Mouse (Mus musculus) neural tube, embryonic 14.5 days (tissue): ENCODE data around the gene Ppp1r14b. TPM values are rescaled to one million over a fixed set of nuclear protein-coding genes. Genes with fewer than 3 reads are reported as not detected.

Source experiments
- ATAC-seq: fragments of 200-750 bp; cut with Nextera tagmentation; 2 replicates; pipeline ENCODE4 v1.8.0; 2017; ENCODE audit warnings: low read depth, mild to moderate bottlenecking, moderate TSS enrichment, moderate library complexity
- H3K27ac ChIP-seq: fragments of 300-500 bp; sonication (generic); 2 replicates; pipeline ENCODE4 v1.5.1; 2014; ENCODE audit warnings: low read depth, mild to moderate bottlenecking, control low read depth, low read length, moderate library complexity, mixed read lengths
- H3K27me3 ChIP-seq: fragments of 300-500 bp; sonication (generic); 2 replicates; pipeline ENCODE4 v1.6.1; 2014; ENCODE audit warnings: low read length; ENCODE audit not compliant: control insufficient read depth, insufficient read depth
- H3K36me3 ChIP-seq: fragments of 300-500 bp; sonication (generic); 2 replicates; pipeline ENCODE4 v1.6.1; 2014; ENCODE audit warnings: low read length, mixed read lengths; ENCODE audit not compliant: control insufficient read depth, insufficient read depth
- H3K4me1 ChIP-seq: fragments of 300-500 bp; sonication (generic); 2 replicates; pipeline ENCODE4 v1.6.1; 2014; ENCODE audit warnings: low read length; ENCODE audit not compliant: control insufficient read depth, insufficient read depth
- H3K4me2 ChIP-seq: fragments of 300-500 bp; sonication (generic); 2 replicates; pipeline ENCODE4 v1.6.1; 2014; ENCODE audit warnings: mild to moderate bottlenecking, low read depth, low read length, control low read depth
- H3K4me3 ChIP-seq: fragments of 300-500 bp; sonication (generic); 2 replicates; pipeline ENCODE4 v1.5.1; 2014; ENCODE audit warnings: low read depth, low read length, control low read depth, mixed read lengths
- H3K9ac ChIP-seq: fragments of 300-500 bp; sonication (generic); replicated peaks from 2 replicates; pipeline ENCODE4 v1.6.1; 2014; ENCODE audit warnings: low read depth, mild to moderate bottlenecking, control low read depth, low read length, mixed read lengths
- H3K9me3 ChIP-seq: fragments of 300-500 bp; sonication (generic); 2 replicates; pipeline ENCODE4 v1.6.1; 2016; ENCODE audit warnings: low read length; ENCODE audit not compliant: control insufficient read depth
- WGBS: fragments of 180-500 bp; shearing (Covaris S2); extraction: QIAGEN DNeasy Blood & Tissue Kit; methylation state at CpG from one replicate; pipeline ENCODE4 v1.1.7; 2014; 5-methylcytosine and 5-hydroxymethylcytosine counted together
- polyA plus RNA-seq: library from polyadenylated mRNA; unstranded; fragments of >200 nt; fragmentation: Nextera tagmentation; extraction: Ambion mirVana; gene quantifications from 2 replicates; pipeline ENCODE4 v1.2.1, GENCODE M21; 2014

Ppp1r14b gene
- polyA plus RNA-seq, 1 experiment from 2014 or later, result 140 TPM

- H3K4me3 ChIP-seq, result peak overlapping the region; percentile 43
- H3K36me3 ChIP-seq, result no peaks in the 10 kb centered on the region
- peaks cover 14% of the 10 kb centered on the region for H3K4me1 ChIP-seq
- peak overlapping the region; percentile 55 for H3K9ac ChIP-seq
- peak overlapping the region; percentile 60 for H3K4me2 ChIP-seq
- ATAC-seq, result peak; percentile 62
- peaks cover 49% of the 10 kb centered on the region for H3K27me3 ChIP-seq
- H3K27ac ChIP-seq, result no peak overlapping the region
- H3K9me3 ChIP-seq, result no peaks in the 10 kb centered on the region
- WGBS, result 2% methylated on average over 58 of the region's 58 CpGs
Observed at GRCm38 (mm10) chr19:6933436-6934194, 41.2 kb upstream of the Ppp1r14b start.

GRCm38 (mm10) chr19:6934195-6934977 lies 40.4 kb upstream of the Ppp1r14b start, which contains the start of gene Kcnk4:
Kcnk4 (minus strand) TSS chr19:6934515.
- H3K27me3 ChIP-seq, result peaks cover 43% of the 10 kb centered on the region
- ATAC-seq, result no peak; the same call in 1 of the 2 replicates

GRCm38 (mm10) chr19:6936299-6936698 lies 38.5 kb upstream of the Ppp1r14b start:
- WGBS, result 23% methylated on average over 3 of the region's 3 CpGs
- no peak overlapping the region for H3K27ac ChIP-seq
- no peak for ATAC-seq
- H3K4me3 ChIP-seq, result no peak overlapping the region
- no peaks in the 10 kb centered on the region for H3K36me3 ChIP-seq
- peaks cover 30% of the 10 kb centered on the region for H3K4me1 ChIP-seq
- H3K9me3 ChIP-seq, result no peaks in the 10 kb centered on the region
- peaks cover 38% of the 10 kb centered on the region for H3K27me3 ChIP-seq
- H3K9ac ChIP-seq, result no peak overlapping the region
- no peak overlapping the region for H3K4me2 ChIP-seq

More at GRCm38 (mm10) chr19:6934195-6934977, 40.4 kb upstream of the Ppp1r14b start, which contains the start of gene Kcnk4:
- Histone ChIP-seq H3K27ac (no peak within 1 kb of the TSS), H3K4me3 (peak within 1 kb of the TSS; percentile 43), H3K36me3 (no peaks in the 10 kb centered on the region), H3K9me3 (no peaks in the 10 kb centered on the region), H3K4me1 (peaks cover 14% of the 10 kb centered on the region), H3K4me2 (peak within 1 kb of the TSS; percentile 60), H3K9ac (peak within 1 kb of the TSS; percentile 55)
- WGBS, result 10% methylated on average over 23 of the region's 23 CpGs

- ATAC-seq, result no peak
- H3K9ac ChIP-seq, result no peak overlapping the region
- H3K4me1 ChIP-seq, result peaks cover 31% of the 10 kb centered on the region
- no peaks in the 10 kb centered on the region for H3K9me3 ChIP-seq
- no peak overlapping the region for H3K4me3 ChIP-seq
- no peaks in the 10 kb centered on the region for H3K36me3 ChIP-seq
- no peak overlapping the region for H3K27ac ChIP-seq
- WGBS, result 80% methylated on average over 16 of the region's 16 CpGs
- peaks cover 27% of the 10 kb centered on the region for H3K27me3 ChIP-seq
- no peak overlapping the region for H3K4me2 ChIP-seq
Observed at GRCm38 (mm10) chr19:6937541-6938465, 37.0 kb upstream of the Ppp1r14b start.

- Histone ChIP-seq H3K9me3 (no peaks in the 10 kb centered on the region), H3K27ac (no peak overlapping the region), H3K4me2 (peak overlapping the region; percentile 100), H3K27me3 (peaks cover 11% of the 10 kb centered on the region), H3K9ac (peak overlapping the region; percentile 82), H3K4me1 (peaks cover 22% of the 10 kb centered on the region), H3K4me3 (peak overlapping the region; percentile 85; the same call in 1 of the 2 replicates), H3K36me3 (no peaks in the 10 kb centered on the region)
- WGBS, result 88% methylated on average over 20 of the region's 20 CpGs
- no peak for ATAC-seq
Observed at GRCm38 (mm10) chr19:6939106-6940002, 35.4 kb upstream of the Ppp1r14b start.

- Histone ChIP-seq H3K4me2 (peak overlapping the region; percentile 100), H3K36me3 (no peaks in the 10 kb centered on the region), H3K9ac (peak overlapping the region; percentile 82), H3K4me3 (peak overlapping the region; percentile 85), H3K9me3 (no peaks in the 10 kb centered on the region), H3K27me3 (peaks cover 7% of the 10 kb centered on the region), H3K27ac (peak overlapping the region; percentile 48; the same call in 1 of the 2 replicates), H3K4me1 (peaks cover 22% of the 10 kb centered on the region)
- WGBS, result 24% methylated on average over 28 of the region's 29 CpGs
- peak; percentile 4; the same call in 1 of the 2 replicates for ATAC-seq
Observed at GRCm38 (mm10) chr19:6940396-6941351, 34.1 kb upstream of the Ppp1r14b start.

- peak; percentile 82 for ATAC-seq
- peaks cover 22% of the 10 kb centered on the region for H3K4me1 ChIP-seq
- WGBS, result under 1% methylated on average over 82 of the region's 83 CpGs
- H3K9me3 ChIP-seq, result no peaks in the 10 kb centered on the region
- no peaks in the 10 kb centered on the region for H3K27me3 ChIP-seq
- H3K27ac ChIP-seq, result peak within 1 kb of the TSS; percentile 94
- H3K4me3 ChIP-seq, result peak within 1 kb of the TSS; percentile 85
- peak within 1 kb of the TSS; percentile 82 for H3K9ac ChIP-seq
- H3K36me3 ChIP-seq, result no peaks in the 10 kb centered on the region
- peak within 1 kb of the TSS; percentile 100 for H3K4me2 ChIP-seq
Observed at GRCm38 (mm10) chr19:6941372-6942248, 33.2 kb upstream of the Ppp1r14b start, which contains the start of gene Bad. Bad (plus strand) TSS chr19:6941861.
